Mouse (Mus musculus): Measurements from ENCODE around the gene 0610009B22Rik. TPM values are rescaled to one million over a fixed set of nuclear protein-coding genes. Genes with fewer than 3 reads are reported as not detected.

0610009B22Rik gene
- polyA plus RNA-seq, 1 experiment: 27.9 TPM

- H3K27me3 ChIP-seq (ENCODE audit: control insufficient read depth, insufficient read depth, insufficient read length): no peaks in the 10 kb centered on the region
- TF ChIP-seq TCF3 (IDR thresholded peaks at IDR 0.05; ENCODE audit: insufficient read length, low read depth) (no peak), POLR2A (IDR thresholded peaks at IDR 0.05; ENCODE audit: insufficient read length, low read depth) (no peak), MYOD1 (IDR thresholded peaks at IDR 0.05; ENCODE audit: control insufficient read depth in 1 of 3, insufficient read length in 2 of 3, low read depth in 2 of 3) (no peak), POLR2AphosphoS2 (IDR thresholded peaks at IDR 0.05; ENCODE audit: insufficient read length, low read depth) (peak; percentile 19), MYOG (IDR thresholded peaks at IDR 0.05; ENCODE audit: control insufficient read depth in 1 of 3, insufficient read depth in 1 of 3, insufficient read length in 2 of 3, low read depth in 2 of 3) (no peak)
- no peaks in the 10 kb centered on the region for H3K36me3 ChIP-seq (ENCODE audit: control insufficient read depth, insufficient read depth)
- peak overlapping the region; percentile 22 for H3ac ChIP-seq (ENCODE audit: control insufficient read depth, insufficient read length)
- no peaks in the 10 kb centered on the region for H3K79me2 ChIP-seq (ENCODE audit: control insufficient read depth, insufficient read depth)
- peak overlapping the region; percentile 91 for H3K4me2 ChIP-seq (ENCODE audit: low read depth)
- H3K4me3 ChIP-seq: peak overlapping the region; percentile 58
These were observed 52.4 kb downstream of the 0610009B22Rik start for GRCm38 (mm10) chr11:51636323-51636684.

- Histone ChIP-seq H3K36me3 (ENCODE audit: control insufficient read depth, insufficient read depth) (no peaks in the 10 kb centered on the region), H3K27me3 (ENCODE audit: control insufficient read depth, insufficient read depth, insufficient read length) (no peaks in the 10 kb centered on the region), H3ac (ENCODE audit: control insufficient read depth, insufficient read length) (peak within 1 kb of the TSS; percentile 22), H3K4me3 (peak within 1 kb of the TSS; percentile 58), H3K4me2 (ENCODE audit: low read depth) (peak within 1 kb of the TSS; percentile 91), H3K79me2 (ENCODE audit: control insufficient read depth, insufficient read depth) (no peaks in the 10 kb centered on the region)
- TF ChIP-seq MYOD1 (IDR thresholded peaks at IDR 0.05; ENCODE audit: control insufficient read depth in 1 of 3, insufficient read length in 2 of 3, low read depth in 2 of 3) (peak in 1 of 3 experiments; percentile 3), MYOG (IDR thresholded peaks at IDR 0.05; ENCODE audit: control insufficient read depth in 1 of 3, insufficient read depth in 1 of 3, insufficient read length in 2 of 3, low read depth in 2 of 3) (peak in 1 of 3 experiments; percentile 22), SRF (IDR thresholded peaks at IDR 0.05; ENCODE audit: control insufficient read depth, insufficient read length, low read depth) (no peak), POLR2A (IDR thresholded peaks at IDR 0.05; ENCODE audit: insufficient read length, low read depth) (peak; percentile 73), REST (IDR thresholded peaks at IDR 0.05; ENCODE audit: insufficient read depth, insufficient read length) (no peak), POLR2AphosphoS2 (IDR thresholded peaks at IDR 0.05; ENCODE audit: insufficient read length, low read depth) (peak; percentile 88)
These were observed 53.0 kb downstream of the 0610009B22Rik start, which contains the start of gene Rmnd5b for GRCm38 (mm10) chr11:51635525-51636322. TSS of gene Rmnd5b (minus strand) at chr11:51635896.

Other genes starting within 250 kb of the 0610009B22Rik start
- 7.0 TPM for gene Phykpl, start 104.1 kb downstream of the 0610009B22Rik start, polyA plus RNA-seq (2012; fragmentation: generic; extraction: Trizol)
- 371 TPM for gene Hnrnpab, start 82.0 kb downstream of the 0610009B22Rik start, polyA plus RNA-seq (2012; fragmentation: generic; extraction: Trizol)
- gene Nhp2, start 69.1 kb downstream of the 0610009B22Rik start, polyA plus RNA-seq (2012; fragmentation: generic; extraction: Trizol): 137 TPM
- gene Rmnd5b, start 53.0 kb downstream of the 0610009B22Rik start, polyA plus RNA-seq (2012; fragmentation: generic; extraction: Trizol): 41.0 TPM
- 16.3 TPM for gene N4bp3, start 38.0 kb downstream of the 0610009B22Rik start, polyA plus RNA-seq (2012; fragmentation: generic; extraction: Trizol)
- gene D930048N14Rik, start 37.9 kb downstream of the 0610009B22Rik start, polyA plus RNA-seq (2012; fragmentation: generic; extraction: Trizol): 0.25 TPM
- 6.9 TPM for gene Sec24a, start 74.8 kb upstream of the 0610009B22Rik start, polyA plus RNA-seq (2012; fragmentation: generic; extraction: Trizol)
- 61.7 TPM for gene Sar1b, start 74.8 kb upstream of the 0610009B22Rik start, polyA plus RNA-seq (2012; fragmentation: generic; extraction: Trizol)
- 2.6 TPM for gene Jade2, start 168.8 kb upstream of the 0610009B22Rik start, polyA plus RNA-seq (2012; fragmentation: generic; extraction: Trizol)